17 mouse cellular contexts compared by ENCODE assay signal in genomic region chr2:65975383-65975782, GRCm38 (mm10).
"Had no signal": no experiment of that assay in that cellular context is flagged by ENCODE, and none has a peak within 500 bp of the region (broad histone marks: within the 10 kb centered on the region; RNA-seq: fewer than 3 reads in every experiment).

No protein-coding gene starts in this region.

- H3K9ac ChIP-seq: liver, embryonic 13.5 days; midbrain, embryonic 12.5 days; neural tube, embryonic 12.5 days had no signal

- H3K27ac ChIP-seq: layer of hippocampus, adult 2 months; left cerebral cortex, adult 2 months; liver, embryonic 13.5 days; midbrain, embryonic 12.5 days; neural tube, embryonic 12.5 days had no signal

- H3K4me3 ChIP-seq: layer of hippocampus, adult 2 months; left cerebral cortex, adult 2 months; liver, embryonic 13.5 days; midbrain, embryonic 12.5 days; neural tube, embryonic 12.5 days had no signal

- H3K4me2 ChIP-seq: liver, embryonic 13.5 days; midbrain, embryonic 12.5 days; neural tube, embryonic 12.5 days had no signal

- DNase-seq: kidney, adult 18-20 months; kidney, adult 9 months; kidney, postnatal 14 days; layer of hippocampus, adult 9-11 months; layer of hippocampus, postnatal 36 days; liver, embryonic 13.5 days; lung, adult 2 months; lung, postnatal 14 days; lung, postnatal 4 days; retina, postnatal 1 day; thymus, adult 18-20 months; thymus, postnatal 36 days had no signal

- H3K27me3 ChIP-seq: liver, embryonic 13.5 days; midbrain, embryonic 12.5 days; neural tube, embryonic 12.5 days had no signal

- H3K36me3 ChIP-seq: liver, embryonic 13.5 days had no signal

- H3K4me1 ChIP-seq: liver, embryonic 13.5 days had no signal

- ATAC-seq: intestine, embryonic 16.5 days had no signal

- H3K9me3 ChIP-seq: liver, embryonic 13.5 days; midbrain, embryonic 12.5 days; neural tube, embryonic 12.5 days had no signal
